Mouse (Mus musculus): ENCODE results near the gene Galr3.
"Not testable (repeated sequence)": the region's sequence is repeated elsewhere in the genome, so short reads cannot be mapped to it uniquely, and the experiment has no call there.

The Galr3 gene

DNA sequence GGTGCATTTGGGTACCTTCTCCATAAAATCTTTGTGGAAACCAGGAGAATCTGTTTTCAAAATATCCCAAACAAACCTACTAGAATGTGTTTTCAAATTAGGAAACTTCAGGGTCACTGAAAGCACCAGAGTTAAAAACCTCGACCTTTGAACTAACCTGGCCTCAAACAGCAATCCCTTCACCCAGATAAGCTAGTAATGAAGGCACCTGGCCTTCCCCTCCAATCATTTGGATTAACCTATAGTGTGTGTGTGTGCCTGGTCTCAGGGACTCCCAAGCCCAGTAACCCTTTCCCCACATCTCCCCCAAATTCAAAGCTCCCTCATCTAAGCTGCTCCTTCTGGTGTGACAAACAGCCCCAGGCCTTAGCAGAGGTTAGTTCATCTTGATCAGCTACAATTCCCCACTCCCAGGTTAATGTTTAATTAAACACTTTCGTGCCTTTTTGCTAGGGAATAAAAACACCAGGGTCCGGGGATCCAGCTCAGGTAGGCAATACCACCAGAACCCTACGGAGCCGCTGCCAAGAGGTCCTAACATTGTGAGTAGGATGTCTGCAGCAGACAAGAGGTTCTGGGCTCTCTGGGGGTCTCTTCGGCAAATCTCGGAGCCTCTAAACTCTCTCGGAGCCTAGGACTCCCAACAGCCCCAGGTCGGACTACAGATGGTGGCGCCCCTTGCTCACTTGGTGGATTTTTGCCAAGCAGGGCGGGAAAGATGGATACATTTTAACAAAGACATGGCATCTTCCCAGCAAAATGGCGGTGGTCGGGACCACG lies 15.0 kb upstream of the Galr3 start:
- no peak for DNase-seq (ENCODE audit: low spot score)

- no peak for DNase-seq (ENCODE audit: low spot score)
These were observed 14.1 kb upstream of the Galr3 start for GRCm38 (mm10) chr15:79027291-79028205.

GRCm38 (mm10) chr15:79028237-79028738 lies 13.4 kb upstream of the Galr3 start, which contains the start of gene H1f0:
Gene H1f0 (plus strand): TSS chr15:79028450.
- DNase-seq (ENCODE audit: low spot score), result peak; percentile 67

- no peak for DNase-seq (ENCODE audit: low spot score)
These were observed 12.7 kb upstream of the Galr3 start for GRCm38 (mm10) chr15:79028823-79029484.

- DNase-seq (ENCODE audit: low spot score), result no peak
These were observed 12.0 kb upstream of the Galr3 start for GRCm38 (mm10) chr15:79029519-79030241.

- DNase-seq (ENCODE audit: low spot score), result peak; percentile 59
These were observed 10.9 kb upstream of the Galr3 start for GRCm38 (mm10) chr15:79030551-79031435.

- not testable (repeated sequence) for DNase-seq (ENCODE audit: low spot score)
These were observed 9.8 kb upstream of the Galr3 start for GRCm38 (mm10) chr15:79031908-79032307.

DNA sequence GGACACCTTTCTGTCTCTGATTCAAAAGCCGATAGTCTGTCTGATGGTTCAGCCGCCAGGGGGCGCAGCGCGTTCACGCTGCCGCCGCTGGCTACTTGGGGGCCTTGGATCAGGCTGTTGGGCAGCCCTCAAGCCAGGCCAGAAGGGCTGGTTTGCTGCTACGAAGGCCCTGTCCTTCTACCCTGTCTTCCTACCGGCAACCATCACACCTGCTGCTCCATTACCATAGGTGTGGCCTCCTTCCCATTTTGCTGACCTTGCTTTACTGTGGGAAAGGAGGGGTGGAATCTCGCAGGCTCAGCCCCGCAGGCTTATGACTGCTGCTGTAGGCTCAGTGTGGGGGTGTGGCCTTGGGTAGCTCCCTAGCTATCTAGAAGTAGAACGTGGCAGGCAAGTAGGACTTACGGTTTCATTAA lies 3.8 kb upstream of the Galr3 start:
- no peak for DNase-seq (ENCODE audit: low spot score)

- DNase-seq (ENCODE audit: low spot score), result no peak
These were observed 3.4 kb upstream of the Galr3 start for GRCm38 (mm10) chr15:79038331-79038730.

GRCm38 (mm10) chr15:79038853-79039252 lies 2.8 kb upstream of the Galr3 start:
- DNase-seq (ENCODE audit: low spot score), result no peak

DNA sequence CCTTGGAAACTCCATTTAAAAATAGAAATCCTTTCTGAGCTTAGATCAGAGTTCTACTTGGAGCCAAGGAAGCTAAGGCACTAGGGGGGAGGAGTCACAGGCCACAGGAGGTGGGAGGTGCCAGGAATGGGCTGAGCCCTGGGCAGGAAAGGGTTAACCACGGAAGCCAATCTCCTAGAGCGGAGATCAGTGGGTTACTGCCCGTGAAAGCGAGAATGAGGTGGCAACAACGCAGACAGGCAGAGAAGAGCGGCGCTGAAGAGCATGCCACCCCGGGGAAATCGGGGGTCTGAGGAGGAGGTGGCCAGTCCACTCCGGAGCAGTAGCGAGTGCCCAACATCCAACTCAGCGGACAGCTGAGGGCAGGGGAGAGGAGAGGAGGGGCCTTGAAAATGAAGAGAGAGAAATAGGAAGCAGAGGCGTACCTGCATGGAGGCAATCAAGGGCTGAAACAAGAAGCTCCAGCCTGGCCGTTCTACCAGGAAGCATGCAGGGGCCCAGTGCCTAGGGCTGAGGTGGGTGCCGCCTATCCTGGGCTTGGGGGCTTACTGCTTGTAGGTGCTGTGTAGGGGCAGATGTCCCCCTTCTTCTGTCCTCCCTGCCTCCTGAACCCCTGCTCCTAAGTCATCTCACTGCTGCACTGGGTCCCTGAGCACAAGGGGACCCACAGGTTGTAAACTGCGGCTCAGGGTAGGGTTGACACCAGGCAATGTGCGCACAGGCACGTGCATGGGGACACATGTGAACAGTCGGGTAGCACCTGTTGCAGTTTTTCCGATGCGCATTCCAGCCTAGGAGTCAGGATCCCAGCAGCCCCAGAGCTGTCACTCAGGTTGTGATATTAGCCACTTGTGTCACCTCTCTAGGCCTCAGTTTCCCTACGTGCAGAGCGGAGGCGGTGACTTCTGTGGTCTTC lies 926 bp upstream of the Galr3 start:
- DNase-seq (ENCODE audit: low spot score), result no peak

DNA sequence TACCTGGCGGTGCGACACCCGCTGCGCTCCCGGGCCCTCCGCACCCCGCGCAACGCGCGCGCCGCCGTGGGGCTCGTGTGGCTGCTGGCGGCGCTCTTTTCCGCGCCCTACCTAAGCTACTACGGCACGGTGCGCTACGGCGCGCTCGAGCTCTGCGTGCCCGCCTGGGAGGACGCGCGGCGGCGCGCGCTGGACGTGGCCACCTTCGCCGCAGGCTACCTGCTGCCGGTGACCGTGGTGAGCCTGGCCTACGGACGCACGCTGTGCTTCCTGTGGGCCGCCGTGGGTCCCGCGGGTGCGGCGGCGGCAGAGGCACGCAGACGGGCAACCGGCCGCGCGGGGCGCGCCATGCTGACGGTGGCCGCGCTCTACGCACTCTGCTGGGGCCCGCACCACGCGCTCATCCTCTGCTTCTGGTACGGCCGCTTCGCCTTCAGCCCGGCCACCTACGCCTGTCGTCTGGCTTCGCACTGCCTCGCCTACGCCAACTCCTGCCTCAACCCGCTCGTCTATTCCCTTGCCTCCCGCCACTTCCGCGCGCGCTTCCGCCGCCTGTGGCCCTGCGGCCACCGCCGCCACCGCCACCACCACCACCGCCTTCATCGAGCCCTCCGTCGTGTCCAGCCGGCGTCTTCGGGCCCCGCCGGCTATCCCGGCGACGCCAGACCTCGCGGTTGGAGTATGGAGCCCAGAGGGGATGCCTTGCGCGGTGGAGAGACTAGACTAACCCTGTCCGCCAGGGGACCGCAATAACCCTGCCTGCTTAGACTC lies 1.2 kb downstream of the Galr3 start:
- no peak for DNase-seq (ENCODE audit: low spot score)

- DNase-seq (ENCODE audit: low spot score), result no peak
These were observed 3.2 kb downstream of the Galr3 start for GRCm38 (mm10) chr15:79044837-79045236.

DNA sequence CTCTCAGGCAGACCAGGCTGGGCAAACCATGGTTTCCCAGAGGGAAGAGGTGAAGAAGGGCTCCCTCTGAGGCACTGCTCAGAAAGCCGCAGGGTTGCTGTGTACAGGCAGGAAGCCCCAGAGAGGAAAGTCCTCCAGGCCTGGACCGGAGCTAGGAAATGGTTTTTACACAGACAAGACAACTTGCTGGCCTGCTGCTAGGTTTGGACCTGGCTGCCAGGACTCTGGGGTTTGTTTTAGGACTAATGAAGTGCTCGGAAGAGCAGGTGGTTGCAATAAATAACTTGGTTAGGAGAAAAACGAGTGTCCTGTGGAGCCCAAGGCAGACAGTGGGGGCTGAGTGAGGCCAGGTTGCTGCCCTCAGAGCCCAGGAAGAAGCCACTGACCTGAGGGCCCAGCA lies 6.5 kb downstream of the Galr3 start:
- no peak for DNase-seq (ENCODE audit: low spot score)

DNA sequence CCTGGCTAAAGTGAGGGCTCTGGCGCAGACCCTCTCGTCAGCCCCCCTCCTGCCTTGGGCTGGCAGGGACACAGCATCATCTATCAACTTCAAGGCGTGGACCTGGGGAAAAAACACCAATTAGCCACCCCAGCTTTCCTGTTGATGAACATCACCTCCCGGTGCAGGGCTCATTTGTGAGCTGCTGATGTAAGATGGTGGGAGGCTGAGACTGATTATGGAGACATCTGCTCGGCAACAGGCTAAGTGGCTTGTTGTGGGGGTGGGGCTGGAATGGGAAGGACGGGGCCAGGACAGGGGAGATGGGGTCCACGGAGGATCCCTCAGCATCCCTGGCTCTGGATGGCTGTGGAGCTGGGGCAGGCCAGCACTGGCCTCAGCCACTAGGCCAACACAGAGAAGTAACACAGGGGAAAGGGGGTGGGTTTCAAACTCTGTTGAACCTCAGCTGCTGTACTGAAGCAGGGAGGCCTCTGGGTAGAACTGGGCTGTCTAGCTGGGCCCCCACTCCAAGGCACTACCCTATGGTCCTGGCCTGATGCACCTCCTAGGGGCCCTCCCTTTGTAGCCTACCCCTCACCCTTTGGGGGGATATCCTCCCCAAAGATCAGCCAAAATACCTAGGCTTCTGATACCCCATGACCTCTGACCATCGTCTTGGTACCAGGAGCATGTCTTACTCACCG lies 8.6 kb downstream of the Galr3 start:
- DNase-seq (ENCODE audit: low spot score), result no peak

GRCm38 (mm10) chr15:79050964-79051363 lies 9.3 kb downstream of the Galr3 start:
- no peak for DNase-seq (ENCODE audit: low spot score)

DNA sequence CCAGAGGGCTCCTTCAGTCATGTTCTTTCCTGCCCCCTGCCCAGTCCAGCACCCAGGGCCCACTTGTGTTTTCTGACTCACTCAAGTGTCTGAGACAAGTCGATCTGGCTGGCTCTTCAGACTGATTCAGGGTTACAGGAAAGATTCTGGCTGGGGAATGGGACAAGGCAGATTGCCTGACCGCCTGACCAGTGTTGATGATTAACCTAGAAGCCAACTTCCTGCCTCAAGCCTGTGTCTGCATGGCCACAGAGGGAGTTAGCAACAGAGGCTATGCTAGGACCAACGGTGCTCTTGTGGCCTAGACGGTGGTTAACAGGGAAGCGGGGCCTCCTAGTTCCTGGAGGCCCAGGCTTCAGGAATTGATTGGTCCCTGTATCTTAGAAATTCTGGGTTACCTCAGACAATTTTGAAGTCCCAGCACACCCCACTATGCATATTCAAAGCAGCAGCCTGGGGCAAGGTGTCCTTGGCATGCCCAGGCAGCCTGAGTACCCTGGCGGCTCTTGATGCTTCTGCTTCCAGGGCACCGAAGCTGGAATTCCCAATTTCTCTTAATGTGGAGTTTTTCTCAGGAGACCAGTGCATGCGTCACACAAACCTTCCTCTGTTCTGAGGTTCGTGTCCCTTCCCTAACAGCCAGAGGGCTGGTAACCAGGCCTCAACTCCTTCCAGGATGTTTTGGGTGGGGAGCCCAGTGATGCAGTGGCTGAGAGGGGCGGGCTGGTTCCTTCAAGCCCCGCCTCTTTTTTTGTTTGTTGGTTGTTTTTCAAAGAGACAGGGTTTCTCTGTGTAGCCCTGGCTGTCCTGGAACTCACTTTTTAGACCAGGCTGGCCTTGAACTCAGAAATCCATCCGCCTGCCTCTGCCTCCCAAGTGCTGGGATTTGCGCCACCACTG lies 10.0 kb downstream of the Galr3 start:
- no peak for DNase-seq (ENCODE audit: low spot score)

Measured in layer of hippocampus, adult 9-10 months (tissue).